Mouse (Mus musculus): Measurements from ENCODE around the gene Paqr6.
A peak's percentile ranks its signal among the peaks of the same experiment; 100 is the strongest.
"Not testable (repeated sequence)": the region's sequence is repeated elsewhere in the genome, so short reads cannot be mapped to it uniquely, and the experiment has no call there.

Paqr6 gene

DNA sequence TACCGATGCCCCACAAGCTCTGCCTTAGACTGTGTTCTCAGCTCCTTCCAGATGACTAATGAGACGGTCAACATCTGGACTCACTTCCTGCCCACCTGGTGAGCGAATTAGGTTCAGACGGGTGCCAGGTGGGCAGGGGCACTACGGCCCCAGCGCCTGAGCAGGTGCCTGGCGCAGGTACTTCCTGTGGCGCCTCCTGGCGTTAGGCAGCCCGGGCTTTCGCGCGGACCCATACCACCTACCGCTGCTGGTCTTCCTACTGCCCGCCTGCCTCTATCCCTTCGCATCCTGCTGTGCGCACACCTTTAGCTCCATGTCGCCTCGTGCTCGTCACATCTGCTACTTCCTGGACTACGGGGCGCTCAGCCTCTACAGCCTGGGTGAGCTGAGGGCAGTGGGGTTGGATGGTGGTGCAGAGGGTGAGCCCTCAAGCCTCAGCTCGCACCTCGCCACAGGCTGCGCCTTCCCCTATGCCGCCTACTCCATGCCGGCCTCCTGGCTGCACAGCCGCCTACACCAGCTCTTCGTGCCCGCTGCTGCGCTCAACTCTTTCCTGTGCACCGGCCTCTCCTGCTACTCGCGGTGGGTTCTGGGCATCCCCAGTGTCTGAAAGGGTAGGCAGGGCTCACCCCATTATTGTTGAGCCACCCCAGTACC is 1.4 kb downstream of the Paqr6 start:
- no peak for DNase-seq (ENCODE audit: low spot score in 2 of 2)

DNA sequence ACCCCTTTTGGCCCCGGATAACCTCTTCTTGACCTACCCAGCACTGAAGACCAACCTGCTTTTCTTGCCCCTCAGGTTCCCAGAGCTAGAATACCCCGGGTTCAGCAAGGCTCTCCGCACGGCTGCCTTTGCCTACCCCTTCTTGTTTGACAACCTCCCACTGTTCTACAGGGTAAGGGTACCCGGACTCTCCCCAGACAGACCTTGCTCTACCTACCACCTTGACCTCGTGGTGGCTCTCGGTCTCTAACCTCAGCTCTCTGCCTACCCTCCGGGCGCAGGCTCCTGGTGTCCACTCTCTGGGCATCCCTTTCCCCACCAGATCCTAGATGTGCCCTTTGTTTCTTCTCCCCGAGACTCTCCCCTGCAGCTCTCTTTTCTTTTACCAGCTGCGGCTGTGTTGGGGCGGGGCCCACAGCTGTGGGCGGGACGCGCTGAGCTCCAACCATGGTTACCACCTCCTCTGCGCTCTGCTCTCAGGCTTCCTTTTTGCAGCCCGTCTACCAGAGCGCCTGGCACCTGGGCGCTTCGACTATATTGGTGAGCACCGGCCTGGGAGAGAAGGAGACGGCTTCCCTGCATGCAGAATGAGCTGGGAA is 2.5 kb downstream of the Paqr6 start:
- peak in 1 of 2 experiments; percentile 71 for DNase-seq (ENCODE audit: low spot score in 2 of 2)

DNA sequence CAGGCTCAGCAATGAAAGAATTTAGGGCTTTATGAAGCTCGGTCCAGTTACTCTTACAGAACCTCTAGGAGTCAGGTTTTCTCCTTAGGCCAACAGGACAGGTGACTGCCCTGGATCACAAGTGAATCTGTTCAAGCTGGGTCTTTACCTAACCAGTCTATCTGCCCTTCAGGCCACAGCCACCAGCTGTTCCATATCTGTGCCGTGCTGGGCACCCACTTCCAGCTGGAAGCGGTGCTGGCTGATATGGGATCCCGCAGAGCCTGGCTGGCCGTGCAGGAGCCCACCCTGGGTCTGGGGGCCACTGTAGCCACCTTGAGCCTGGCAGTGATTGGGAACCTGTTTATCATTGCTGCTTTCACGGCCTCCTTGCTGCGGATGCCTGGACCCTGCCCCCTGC is 3.1 kb downstream of the Paqr6 start:
- not testable (repeated sequence) for DNase-seq (ENCODE audit: low spot score in 2 of 2)

DNA sequence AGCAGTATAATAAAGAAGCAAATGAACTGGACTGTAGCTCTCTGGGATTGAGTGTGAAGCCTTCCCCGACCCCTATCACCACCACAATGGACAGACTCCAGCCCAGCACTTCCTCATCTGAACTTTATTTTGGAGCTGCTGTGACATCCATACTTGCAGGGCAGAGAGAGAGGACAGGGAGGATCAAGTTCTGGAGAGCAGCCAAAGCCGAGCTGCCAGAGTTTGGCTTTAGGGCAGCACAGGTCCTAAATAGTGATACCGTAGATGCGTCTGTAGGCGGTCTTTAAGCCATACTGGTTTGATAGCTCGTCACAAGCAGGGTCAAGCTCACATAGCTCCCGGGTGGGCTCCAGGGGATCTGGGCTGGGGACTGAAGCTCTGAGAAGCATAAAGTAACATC is 4.1 kb downstream of the Paqr6 start:
- DNase-seq (ENCODE audit: low spot score in 2 of 2): not testable (repeated sequence)

DNA sequence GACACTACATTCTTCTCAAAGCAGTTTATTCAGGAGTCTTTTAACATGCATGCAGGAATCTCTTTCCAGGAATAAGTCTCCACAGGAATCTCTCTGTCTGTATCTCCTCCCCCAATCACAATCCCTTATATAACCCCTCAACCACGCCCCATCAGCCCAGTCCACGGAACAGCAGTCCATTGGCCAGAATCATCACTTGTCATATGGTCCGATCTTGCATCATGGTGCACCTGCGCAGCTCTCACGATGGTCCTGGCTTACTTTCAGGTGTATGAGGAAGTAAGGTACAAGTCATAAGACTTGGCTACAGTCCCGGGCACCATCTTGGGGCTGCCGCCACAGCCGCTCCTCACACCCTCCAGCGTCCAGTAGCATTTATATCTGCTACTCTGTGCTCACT is 8.3 kb downstream of the Paqr6 start, which contains the start of gene Bglap3:
Gene Bglap3 (minus strand): TSS at position 101 of the 400 bp plus-strand sequence.
- DNase-seq (ENCODE audit: low spot score in 2 of 2): not testable (repeated sequence)

DNA sequence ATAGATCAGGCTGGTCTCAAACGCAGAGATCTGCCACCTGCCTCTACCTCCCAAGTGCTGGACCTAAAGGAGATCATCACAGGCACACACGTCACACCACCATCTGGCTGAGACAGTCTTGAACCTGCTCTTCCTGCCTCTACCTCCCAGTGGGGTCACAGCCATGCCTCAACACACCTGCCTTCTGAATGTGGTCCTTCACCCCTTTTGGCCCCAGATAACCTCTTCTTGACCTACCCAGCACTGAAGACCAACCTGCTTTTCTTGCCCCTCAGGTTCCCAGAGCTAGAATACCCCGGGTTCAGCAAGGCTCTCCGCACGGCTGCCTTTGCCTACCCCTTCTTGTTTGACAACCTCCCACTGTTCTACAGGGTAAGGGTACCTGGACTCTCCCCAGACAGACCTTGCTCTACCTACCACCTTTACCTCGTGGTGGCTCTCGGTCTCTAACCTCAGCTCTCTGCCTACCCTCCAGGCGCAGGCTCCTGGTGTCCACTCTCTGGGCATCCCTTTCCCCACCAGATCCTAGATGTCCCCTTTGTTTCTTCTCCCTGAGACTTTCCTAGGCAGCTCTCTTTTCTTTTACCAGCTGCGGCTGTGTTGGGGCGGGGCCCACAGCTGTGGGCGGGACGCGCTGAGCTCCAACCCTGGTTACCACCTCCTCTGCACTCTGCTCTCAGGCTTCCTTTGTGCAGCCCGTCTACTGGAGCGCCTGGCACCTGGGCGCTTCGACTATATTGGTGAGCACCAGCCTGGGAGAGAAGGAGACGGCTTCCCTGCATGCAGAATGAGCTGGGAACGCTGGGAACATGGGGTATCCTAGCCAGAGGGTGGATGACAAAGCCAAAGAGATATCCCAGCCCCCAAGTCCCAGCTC is 11.6 kb downstream of the Paqr6 start:
- not testable (repeated sequence) for DNase-seq (ENCODE audit: low spot score in 2 of 2)

DNA sequence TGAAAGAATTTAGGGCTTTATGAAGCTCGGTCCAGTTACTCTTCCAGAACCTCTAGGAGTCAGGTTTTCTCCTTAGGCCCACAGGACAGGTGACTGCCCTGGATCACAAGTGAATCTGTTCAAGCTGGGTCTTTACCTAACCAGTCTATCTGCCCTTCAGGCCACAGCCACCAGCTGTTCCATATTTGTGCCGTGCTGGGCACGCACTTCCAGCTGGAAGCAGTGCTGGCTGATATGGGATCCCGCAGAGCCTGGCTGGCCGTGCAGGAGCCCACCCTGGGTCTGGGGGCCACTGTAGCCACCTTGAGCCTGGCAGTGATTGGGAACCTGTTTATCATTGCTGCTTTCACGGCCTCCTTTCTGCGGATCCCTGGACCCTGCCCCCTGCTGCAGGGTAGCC is 12.3 kb downstream of the Paqr6 start:
- not testable (repeated sequence) for DNase-seq (ENCODE audit: low spot score in 2 of 2)

DNA sequence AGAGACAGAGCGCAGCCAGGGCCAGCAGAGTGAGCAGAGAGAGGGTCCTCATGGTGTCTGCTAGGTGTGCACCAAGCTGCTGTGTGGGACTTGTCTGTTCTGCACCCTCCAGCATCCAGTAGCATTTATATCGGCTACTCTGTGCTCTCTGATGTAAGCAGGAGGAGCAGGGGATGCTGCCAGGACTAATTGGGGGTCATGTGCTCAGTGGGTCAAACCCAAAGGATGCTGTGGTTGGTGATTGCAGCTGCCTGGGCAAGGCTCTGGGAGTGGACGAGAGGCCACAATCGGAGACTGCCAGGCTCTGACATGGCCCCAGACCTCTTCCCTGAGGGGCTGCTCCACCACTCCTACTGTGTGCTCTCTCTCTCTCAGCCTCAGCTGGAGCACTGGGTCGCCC is 14.2 kb downstream of the Paqr6 start, which contains the start of gene Bglap2:
Gene Bglap2 (minus strand): TSS at position 101 of the 400 bp plus-strand sequence.
- DNase-seq (ENCODE audit: low spot score in 2 of 2): not testable (repeated sequence)

DNA sequence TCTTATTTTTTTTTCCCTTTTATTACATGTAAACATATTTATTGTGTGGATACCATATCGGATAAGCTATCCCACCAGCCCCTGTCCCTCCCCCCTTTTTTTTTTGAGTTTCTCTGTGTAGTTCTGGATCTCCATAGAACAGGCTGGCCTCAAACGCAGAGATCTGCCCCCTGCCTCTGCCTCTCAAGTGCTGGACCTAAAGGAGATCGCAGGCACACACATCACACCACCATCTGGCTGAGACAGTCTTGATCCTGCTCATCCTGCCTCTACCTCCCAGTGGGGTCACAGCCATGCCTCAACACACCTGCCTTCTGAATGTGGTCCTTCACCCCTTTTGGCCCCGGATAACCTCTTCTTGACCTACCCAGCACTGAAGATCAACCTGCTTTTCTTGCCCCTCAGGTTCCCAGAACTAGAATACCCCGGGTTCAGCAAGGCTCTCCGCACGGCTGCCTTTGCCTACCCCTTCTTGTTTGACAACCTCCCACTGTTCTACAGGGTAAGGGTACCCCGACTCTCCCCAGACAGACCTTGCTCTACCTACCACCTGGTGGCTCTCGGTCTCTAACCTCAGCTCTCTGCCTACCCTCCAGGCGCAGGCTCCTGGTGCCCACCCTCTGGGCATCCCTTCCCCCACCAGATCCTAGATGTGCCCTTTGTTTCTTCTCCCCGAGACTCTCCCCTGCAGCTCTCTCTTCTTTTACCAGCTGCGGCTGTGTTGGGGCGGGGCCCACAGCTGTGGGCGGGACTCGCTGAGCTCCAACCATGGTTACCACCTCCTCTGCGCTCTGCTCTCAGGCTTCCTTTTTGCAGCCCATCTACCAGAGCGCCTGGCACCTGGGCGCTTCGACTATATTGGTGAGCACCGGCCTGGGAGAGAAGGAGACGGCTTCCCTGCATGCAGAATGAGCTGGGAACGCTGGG is 17.3 kb downstream of the Paqr6 start:
- DNase-seq (ENCODE audit: low spot score in 2 of 2): not testable (repeated sequence)

DNA sequence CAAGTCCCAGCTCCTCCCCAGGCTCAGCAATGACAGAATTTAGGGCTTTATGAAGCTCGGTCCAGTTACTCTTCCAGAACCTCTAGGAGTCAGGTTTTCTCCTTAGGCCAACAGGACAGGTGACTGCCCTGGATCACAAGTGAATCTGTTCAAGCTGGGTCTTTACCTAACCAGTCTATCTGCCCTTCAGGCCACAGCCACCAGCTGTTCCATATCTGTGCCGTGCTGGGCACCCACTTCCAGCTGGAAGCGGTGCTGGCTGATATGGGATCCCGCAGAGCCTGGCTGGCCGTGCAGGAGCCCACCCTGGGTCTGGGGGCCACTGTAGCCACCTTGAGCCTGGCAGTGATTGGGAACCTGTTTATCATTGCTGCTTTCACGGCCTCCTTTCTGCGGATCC is 18.0 kb downstream of the Paqr6 start:
- DNase-seq (ENCODE audit: low spot score in 2 of 2): not testable (repeated sequence)

DNA sequence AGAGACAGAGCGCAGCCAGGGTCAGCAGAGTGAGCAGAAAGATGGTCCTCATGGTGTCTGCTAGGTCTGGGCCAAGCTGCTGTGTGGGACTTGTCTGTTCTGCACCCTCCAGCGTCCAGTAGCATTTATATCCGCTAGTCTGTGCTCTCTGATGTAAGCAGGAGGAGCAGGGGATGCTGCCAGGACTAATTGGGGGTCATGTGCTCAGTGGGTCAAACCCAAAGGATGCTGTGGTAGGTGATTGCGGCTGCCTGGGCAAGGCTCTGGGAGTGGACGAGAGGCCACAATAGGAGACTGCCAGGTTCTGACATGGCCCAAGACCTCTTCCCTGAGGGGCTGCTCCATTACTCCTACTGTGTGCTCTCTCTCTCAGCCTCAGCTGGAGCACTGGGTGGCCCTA is 20.0 kb downstream of the Paqr6 start, which contains the start of gene Bglap:
Gene Bglap (minus strand): TSS at position 101 of the 400 bp plus-strand sequence.
- DNase-seq (ENCODE audit: low spot score in 2 of 2): no peak

DNA sequence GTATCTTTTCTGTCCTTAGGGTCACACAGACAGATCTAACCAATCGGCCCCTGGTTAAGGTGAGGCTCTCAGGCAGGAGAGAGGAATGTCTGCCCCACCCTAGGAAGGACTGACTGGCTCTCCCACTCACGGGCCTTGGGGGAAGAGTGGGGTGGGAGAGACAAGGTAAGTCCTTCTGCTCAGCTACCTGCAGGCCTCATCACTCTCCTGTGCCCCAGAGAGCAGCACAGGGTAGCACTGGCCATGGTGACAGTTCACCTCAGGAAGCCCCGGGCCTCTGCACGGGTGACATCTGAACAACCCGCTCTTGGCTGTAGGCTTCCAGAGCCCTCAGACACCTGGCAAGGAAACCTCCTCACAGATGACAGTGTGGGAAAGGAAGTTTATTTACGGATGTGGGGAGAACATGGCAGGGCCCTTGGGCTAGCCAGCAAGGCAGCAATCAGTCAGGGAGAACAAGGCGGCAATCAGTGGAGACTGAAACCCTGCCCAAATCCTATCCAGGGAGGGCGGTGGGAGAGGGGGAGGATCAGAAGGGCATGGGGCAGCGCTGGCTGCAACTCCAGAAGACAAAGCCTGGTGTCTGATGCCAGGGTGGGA is 29.5 kb downstream of the Paqr6 start:
- DNase-seq (ENCODE audit: low spot score in 2 of 2): no peak

DNA sequence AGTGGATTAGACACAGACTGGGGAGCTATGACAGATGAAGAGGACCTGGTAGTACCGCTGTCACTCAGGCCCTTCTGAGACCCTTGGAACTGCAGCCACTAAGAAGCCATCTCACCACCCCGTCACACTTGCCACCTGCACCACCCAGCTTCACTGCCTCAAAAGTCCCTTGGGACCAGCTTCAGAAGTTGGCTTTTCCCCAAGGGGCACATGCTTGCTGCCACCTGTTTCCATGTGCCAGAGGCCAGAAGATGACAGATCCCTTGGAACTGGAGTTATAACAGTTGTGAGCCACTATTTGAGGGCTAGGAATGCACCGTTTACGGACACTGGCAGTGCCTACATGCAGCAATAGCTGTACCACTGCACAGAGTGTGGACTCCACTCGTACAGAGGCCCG is 30.9 kb downstream of the Paqr6 start:
- no peak for DNase-seq (ENCODE audit: low spot score in 2 of 2)

DNA sequence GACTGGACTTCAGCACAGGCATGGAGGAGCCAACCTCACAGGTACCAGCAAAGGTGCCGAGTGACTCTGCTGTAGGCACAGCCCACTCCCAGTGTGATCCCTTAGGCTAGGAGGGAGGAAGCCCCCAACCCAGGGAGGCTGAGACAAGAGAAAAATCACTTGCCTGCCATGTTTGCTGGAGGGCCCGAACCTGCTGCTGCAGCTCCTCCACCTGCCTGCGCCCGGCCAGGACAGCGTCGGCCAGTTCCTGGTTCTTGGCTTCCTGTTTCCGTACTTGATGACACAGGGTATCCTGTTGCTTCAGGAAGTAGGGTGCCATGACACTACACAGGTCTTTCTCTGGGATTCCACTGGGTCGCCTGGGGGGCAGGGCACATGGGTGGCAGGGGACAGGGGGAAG is 31.4 kb downstream of the Paqr6 start:
- no peak for DNase-seq (ENCODE audit: low spot score in 2 of 2)

DNA sequence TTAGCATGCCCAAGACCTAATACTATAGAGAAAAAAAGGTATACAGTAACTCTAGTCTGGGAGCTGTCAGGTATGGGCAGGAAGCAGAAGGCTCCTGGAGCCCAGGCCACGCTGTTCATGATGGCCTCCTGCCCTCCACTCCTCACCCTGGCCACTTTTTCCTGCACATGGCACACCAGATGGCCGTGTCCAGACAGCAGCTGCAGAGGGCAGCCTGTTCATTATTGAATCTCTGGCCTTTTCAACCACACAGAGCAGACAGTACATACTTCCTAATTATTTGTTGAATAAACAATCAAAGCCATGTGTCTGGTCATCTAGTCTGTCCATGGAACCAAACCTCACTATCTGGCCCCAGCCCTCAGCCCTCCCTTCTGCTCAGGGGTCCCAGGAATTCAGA is 34.3 kb downstream of the Paqr6 start:
- DNase-seq (ENCODE audit: low spot score in 2 of 2): no peak

DNA sequence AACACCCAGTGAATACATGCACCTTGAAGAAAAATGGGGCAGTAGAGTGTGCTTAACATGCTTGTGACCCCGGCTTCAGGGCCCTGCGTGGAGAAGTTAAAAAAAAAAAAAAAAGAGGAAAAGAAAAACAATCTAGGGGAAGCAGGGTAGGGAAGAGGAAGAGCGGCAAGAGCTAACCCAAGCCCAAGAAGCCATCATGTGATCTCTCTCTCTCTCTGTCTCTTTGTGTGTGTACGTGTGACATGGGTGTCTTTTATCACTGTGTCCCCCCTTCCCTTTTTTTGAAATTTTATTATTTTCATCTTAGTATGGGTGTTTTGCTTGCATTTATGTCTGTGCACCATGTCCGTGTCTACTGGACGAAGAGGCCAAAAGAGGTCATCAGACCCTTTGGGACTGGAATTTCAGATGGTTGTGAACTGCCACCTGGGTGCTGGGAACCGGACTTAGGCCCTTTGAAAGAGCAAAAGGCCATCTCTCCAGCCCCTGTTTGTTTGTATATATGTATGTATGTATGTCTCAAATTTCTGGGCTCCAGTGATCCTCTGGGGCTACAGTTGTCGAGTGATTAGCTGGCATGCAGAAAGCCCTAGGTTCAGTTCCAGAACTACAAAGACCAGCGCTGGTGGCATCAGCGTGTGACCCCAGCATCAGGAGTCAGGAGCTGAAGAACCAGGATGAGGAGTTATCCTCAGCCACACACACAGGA is 39.3 kb downstream of the Paqr6 start:
- no peak for DNase-seq (ENCODE audit: low spot score in 2 of 2)

DNA sequence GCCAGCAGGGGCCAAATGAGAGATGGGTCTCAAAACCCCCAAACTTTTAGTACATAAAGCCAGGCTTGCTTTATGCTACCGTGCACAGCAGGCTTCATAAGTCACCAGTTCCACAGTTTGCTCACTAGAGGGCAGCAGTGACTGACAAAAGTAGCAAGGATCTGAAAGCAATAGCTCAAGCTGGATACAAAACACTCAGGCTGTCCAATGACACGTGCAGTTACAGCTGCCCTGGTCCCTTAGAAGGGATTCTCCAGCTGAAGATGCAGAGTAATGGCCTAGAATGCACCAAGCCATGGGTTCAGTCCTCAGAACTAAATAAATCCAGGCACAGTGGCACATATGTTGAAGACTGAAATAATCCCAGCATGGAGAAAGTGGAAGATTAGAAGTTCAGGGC is 42.7 kb downstream of the Paqr6 start:
- peak; percentile 49 to 74 for DNase-seq (ENCODE audit: low spot score in 2 of 2)

DNA sequence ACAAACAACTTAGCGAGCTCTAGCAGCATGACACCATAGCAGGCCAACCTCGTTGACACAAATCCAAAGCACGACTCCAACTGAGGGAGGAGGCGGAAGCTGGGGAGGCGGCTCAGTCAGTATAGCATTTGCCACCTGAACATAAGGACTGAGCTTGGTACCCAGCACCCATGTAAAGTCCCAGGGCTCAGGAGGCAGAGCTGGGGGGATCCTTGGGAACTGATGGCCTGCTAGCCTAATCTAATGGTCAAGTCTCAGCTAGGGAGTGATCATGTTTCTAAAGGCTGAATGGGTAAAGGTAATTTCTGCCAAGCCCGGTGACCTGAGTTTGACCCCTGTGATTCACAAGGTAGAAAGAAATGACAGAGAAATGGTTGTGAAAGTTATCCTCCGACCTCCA is 43.1 kb downstream of the Paqr6 start:
- DNase-seq (ENCODE audit: low spot score in 2 of 2): no peak

DNA sequence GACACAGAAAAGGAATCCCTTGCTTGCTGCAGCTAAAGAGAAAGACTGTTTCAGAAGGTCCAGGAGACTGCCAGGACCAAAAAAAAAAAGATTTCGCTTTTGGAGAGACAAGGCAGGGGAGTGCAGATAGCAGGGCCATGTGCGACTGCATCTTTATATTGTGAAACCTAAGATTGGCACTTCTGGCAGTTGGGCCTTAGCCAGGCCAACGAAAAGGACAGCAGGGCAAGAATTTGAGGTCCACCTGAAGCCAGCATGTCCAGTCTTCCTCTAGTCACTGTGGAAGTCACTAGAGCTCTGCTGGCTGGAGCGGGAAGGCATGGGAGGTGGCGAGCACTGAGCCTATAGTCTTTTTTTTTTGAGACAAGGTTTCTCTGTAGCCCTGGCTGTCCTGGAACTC is 44.6 kb downstream of the Paqr6 start:
- no peak for DNase-seq (ENCODE audit: low spot score in 2 of 2)
